Mouse (Mus musculus) thymus, adult 2 months (tissue): ENCODE measurements around the gene Ugt1a6b. TPM values are rescaled to one million over a fixed set of nuclear protein-coding genes. Genes with fewer than 3 reads are reported as not detected.

ENCODE experiments used
- DNase-seq: peaks from one replicate; pipeline ENCODE4 v3.0.0; 2021
- H3K27ac ChIP-seq: fragments of 200-500 bp; 2 replicates; pipeline ENCODE4 v1.5.1; 2012; ENCODE audit warnings: low read length, control low read depth; ENCODE audit not compliant: control insufficient read depth, insufficient read depth
- H3K27me3 ChIP-seq: fragments of 200-500 bp; 2 replicates; pipeline ENCODE4 v1.6.1; 2012; ENCODE audit warnings: mild to moderate bottlenecking, low read length, moderate library complexity, mixed read lengths; ENCODE audit not compliant: control insufficient read depth, insufficient read depth
- H3K36me3 ChIP-seq: fragments of 200-500 bp; 2 replicates; pipeline ENCODE4 v1.6.1; 2012; ENCODE audit warnings: mild to moderate bottlenecking, low read length, moderate library complexity; ENCODE audit not compliant: control insufficient read depth, insufficient read depth
- H3K4me1 ChIP-seq: fragments of 200-500 bp; replicated peaks from 2 replicates; pipeline ENCODE4 v1.6.1; 2012; ENCODE audit warnings: low read length; ENCODE audit not compliant: control insufficient read depth, insufficient read depth
- H3K4me3 ChIP-seq: fragments of 200-500 bp; 2 replicates; pipeline ENCODE4 v1.5.1; 2012; ENCODE audit warnings: mild to moderate bottlenecking, low read length, control low read depth, moderate library complexity; ENCODE audit not compliant: control insufficient read depth, insufficient read depth
- CTCF ChIP-seq: fragments of 200-500 bp; IDR thresholded peaks from 2 replicates; pipeline ENCODE4 v1.5.1; 2012; ENCODE audit warnings: mild to moderate bottlenecking, control low read depth, low read length, moderate library complexity, borderline replicate concordance; ENCODE audit not compliant: control insufficient read depth, poor library complexity, insufficient read depth; ENCODE audit errors: extremely low read depth
- POLR2A ChIP-seq: fragments of 200-500 bp; IDR thresholded peaks from 2 replicates; pipeline ENCODE4 v1.6.1; 2012; ENCODE audit warnings: mild to moderate bottlenecking, low read length, control low read depth, moderate library complexity; ENCODE audit not compliant: control insufficient read depth, poor library complexity, insufficient read depth; ENCODE audit errors: extremely low read depth
- WGBS: fragments of 180-500 bp; shearing (Covaris S2); methylation state at CpG from one replicate; pipeline ENCODE4 v1.1.7; 2018; 5-methylcytosine and 5-hydroxymethylcytosine counted together
- polyA plus RNA-seq: library from polyadenylated mRNA; depleted of rRNA; stranded (reverse); fragments of >200 nt; gene quantifications from 2 replicates; pipeline ENCODE4 v1.2.3, GENCODE M21; 2012

The Ugt1a6b gene
- polyA plus RNA-seq, 1 experiment: 1.3 TPM

DNA sequence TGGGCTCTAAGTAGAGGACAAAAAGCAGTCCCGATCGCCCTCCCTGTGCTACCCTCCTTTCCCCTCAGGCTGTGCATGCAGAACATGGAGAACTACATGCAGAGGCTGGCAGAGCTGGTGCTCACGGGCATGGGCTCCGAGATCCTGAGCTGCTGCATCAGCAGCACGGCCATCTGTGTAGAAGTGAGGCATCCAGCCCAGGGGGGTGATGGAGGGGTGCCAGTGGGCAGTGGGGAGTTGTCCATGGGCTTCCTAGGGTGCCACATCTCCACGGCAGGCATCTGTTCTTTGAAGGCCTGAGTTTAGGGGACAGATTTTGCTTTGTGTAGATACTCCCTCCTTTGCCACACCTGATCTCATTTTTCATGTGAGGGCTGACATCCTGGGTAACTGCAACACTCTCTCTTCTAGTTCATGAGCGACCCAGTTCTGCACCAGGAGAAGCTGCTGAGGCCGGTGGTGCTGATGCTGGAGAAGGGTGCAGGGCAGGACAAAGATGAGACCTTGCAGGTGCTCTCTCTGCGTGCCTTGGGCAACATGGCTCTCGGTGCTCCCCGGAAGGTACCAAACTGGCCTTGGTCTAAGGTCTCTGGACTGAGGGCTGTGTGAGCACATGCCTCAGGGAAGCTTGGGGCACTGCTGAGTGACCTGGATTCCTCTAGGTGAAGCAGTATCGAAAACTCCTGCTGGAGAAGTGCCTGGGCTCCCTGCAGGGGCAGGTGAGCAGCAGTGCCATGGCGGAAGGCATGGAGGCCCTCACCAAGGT, 153.1 kb downstream of the Ugt1a6b start:
- H3K27ac ChIP-seq: no peak overlapping the region

DNA sequence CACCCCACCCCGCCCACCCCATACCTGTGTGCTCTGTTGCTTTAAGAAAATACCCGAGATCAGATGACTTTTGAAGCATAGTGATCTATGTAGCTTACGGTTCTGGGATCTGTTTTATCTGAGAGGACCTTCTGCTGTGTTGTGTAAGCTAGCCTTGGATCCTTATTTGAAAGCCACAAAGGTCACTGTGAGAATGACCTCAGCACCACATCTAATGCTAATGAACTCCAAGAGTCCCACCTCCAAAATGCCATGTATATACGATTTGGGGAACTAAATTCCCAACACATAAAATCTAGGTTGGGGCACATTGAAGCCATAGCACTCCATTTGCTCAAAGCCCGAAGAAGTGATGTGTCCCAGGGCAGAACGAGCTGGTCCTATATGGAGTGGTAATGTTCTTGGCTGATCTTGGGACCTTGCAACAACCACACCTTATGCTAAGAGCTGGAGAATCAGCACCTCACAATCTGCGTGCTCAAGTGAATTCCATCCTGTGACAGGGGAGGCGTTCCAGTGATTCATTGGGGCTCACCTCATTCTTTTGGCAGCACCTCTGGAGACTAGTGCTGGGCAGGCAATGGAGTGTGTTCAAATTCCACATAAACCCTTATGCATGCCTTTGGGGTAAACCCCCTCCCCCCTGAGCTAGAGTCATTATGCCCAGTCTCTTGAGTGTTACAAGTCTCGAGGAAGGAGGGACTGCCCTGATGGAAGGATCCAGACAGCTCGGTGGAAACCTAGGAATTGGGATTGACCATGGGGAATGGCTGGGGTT, 154.0 kb downstream of the Ugt1a6b start:
- Histone ChIP-seq H3K27me3 (no peaks in the 10 kb centered on the region), H3K27ac (no peak overlapping the region), H3K36me3 (peaks cover 12% of the 10 kb centered on the region), H3K4me1 (peaks cover 21% of the 10 kb centered on the region), H3K4me3 (no peak overlapping the region)
- 85% methylated on average over 10 of the region's 10 CpGs for WGBS
- TF ChIP-seq CTCF (no peak), POLR2A (no peak)
- DNase-seq: no peak

More for the DNA sequence above, 153.1 kb downstream of the Ugt1a6b start:
- Histone ChIP-seq H3K4me3 (no peak overlapping the region), H3K36me3 (peaks cover 7% of the 10 kb centered on the region; the same call in 1 of the 2 replicates), H3K4me1 (peaks cover 18% of the 10 kb centered on the region), H3K27me3 (no peaks in the 10 kb centered on the region)
- 85% methylated on average over 13 of the region's 13 CpGs for WGBS
- TF ChIP-seq CTCF (no peak), POLR2A (no peak)
- DNase-seq: no peak

DNA sequence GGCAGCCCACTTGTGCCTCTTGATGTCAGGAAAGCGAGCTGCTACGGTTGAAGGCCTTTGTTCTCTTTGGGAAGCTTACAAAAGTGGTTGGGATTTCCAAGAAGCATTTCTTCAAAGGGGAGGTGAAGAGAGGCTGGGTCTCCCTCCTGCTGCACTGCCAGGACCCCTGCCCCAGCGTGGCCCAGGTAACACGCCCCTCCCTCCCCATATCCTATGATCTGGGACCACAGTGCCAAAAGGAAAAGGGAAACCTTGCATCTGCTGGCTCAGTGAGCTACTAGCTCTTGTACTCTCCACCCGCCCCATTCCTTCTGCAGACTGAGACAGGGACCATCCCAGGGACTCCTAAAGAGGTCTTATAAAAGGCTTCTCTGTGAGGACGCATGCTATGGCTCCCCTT, 154.6 kb downstream of the Ugt1a6b start:
- no peak overlapping the region for H3K4me3 ChIP-seq
- no peak overlapping the region for H3K27ac ChIP-seq
- no peak for DNase-seq
- H3K36me3 ChIP-seq: peaks cover 18% of the 10 kb centered on the region
- peaks cover 21% of the 10 kb centered on the region for H3K4me1 ChIP-seq
- WGBS: 82% methylated on average over 6 of the region's 6 CpGs
- no peaks in the 10 kb centered on the region for H3K27me3 ChIP-seq
- no peak for TF ChIP-seq POLR2A
- TF ChIP-seq CTCF: no peak

DNA sequence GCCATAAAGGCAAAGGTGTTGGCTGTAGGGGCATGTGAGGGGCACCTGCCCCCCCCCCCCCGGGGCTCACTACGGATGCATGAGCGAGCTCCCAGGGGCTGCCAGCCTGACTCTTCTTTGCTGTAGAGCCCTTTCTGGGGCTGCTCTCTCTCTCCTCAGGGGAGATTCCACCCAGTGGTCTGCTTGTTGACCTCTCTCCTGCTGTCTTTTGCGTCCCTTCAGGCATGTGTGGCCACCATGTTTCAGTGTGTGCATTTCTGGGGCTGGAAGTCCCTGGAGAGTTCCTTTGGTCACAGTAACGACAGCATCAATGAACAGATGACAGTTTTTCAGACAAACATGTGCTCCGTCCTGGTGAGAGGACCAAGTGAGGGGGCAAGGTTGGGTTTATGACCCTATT, 155.3 kb downstream of the Ugt1a6b start:
- whole genome bisulfite sequencing: 71% methylated on average over 6 of the region's 6 CpGs
- peaks cover 21% of the 10 kb centered on the region for H3K4me1 ChIP-seq
- no peak for TF ChIP-seq POLR2A
- no peak for TF ChIP-seq CTCF

DNA sequence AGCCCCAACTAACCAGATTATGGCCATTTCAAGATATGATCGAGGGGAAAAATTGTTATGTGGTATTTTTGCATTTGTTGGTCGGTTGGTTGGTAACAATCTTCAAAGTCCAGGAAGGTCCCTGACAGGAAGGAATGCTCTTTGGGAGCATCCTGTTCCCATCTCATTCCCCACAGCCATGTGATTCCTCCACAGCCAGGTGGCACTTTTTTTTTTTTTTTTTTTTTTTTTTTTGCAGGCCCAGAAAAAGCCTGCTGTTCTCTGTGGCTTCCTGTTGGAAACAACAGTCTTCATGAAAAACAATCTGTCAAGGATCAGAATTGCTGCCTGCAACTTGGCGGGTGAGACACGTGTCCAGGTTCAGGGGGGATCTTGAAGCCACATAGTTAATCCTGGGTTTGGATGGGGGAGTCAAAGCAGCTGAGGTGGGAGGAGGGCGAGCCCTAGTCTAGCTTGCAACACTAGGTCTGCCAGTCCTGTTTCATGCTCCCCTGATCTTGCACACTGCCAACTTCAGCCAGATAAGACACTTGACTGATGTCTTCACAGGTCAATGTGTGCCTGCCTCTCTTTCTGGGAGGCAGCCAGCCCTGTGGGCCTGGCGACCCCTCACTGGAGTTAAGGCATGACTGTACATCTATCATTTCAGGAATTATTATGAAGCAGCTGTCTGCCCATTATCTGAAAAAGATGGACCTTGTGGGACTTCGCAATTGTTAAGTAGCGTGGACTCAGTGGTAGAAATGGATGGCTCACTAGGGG, 156.0 kb downstream of the Ugt1a6b start:
- DNase-seq: no peak
- H3K4me1 ChIP-seq: peaks cover 21% of the 10 kb centered on the region
- no peak overlapping the region for H3K4me3 ChIP-seq
- TF ChIP-seq CTCF: no peak
- no peak for TF ChIP-seq POLR2A
- H3K27ac ChIP-seq: no peak overlapping the region
- 40% methylated on average over 8 of the region's 8 CpGs for WGBS
- H3K36me3 ChIP-seq: peaks cover 32% of the 10 kb centered on the region
- H3K27me3 ChIP-seq: no peaks in the 10 kb centered on the region

More for the DNA sequence above, 155.3 kb downstream of the Ugt1a6b start:
- Histone ChIP-seq H3K27me3 (no peaks in the 10 kb centered on the region), H3K27ac (no peak overlapping the region), H3K36me3 (peaks cover 25% of the 10 kb centered on the region), H3K4me3 (no peak overlapping the region)
- no peak for DNase-seq

DNA sequence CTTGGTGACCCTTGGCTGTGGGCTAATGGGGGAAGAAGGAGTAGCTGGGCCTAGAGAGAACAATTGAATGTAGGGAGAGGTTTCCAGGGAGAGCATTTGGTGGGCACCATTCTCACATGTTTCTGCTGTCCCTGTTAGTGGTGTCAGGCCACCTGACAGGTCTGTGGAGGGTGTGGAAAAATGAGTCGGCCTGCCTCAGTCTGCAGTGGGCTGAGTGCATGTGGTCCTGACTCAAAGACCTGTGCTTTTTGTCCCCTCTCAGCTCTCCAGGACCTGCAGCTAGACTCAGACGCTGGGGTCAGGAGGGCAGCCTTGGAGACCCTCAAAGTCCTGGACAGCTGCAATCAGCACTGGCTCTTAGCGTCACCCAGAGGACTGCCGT, 156.6 kb downstream of the Ugt1a6b start:
- 84% methylated on average over 4 of the region's 4 CpGs for whole genome bisulfite sequencing
- H3K4me3 ChIP-seq: no peak overlapping the region
- TF ChIP-seq POLR2A (no peak), CTCF (no peak)
- peaks cover 38% of the 10 kb centered on the region for H3K36me3 ChIP-seq
- DNase-seq: no peak
- H3K4me1 ChIP-seq: peaks cover 21% of the 10 kb centered on the region
- no peak overlapping the region for H3K27ac ChIP-seq
- no peaks in the 10 kb centered on the region for H3K27me3 ChIP-seq

DNA sequence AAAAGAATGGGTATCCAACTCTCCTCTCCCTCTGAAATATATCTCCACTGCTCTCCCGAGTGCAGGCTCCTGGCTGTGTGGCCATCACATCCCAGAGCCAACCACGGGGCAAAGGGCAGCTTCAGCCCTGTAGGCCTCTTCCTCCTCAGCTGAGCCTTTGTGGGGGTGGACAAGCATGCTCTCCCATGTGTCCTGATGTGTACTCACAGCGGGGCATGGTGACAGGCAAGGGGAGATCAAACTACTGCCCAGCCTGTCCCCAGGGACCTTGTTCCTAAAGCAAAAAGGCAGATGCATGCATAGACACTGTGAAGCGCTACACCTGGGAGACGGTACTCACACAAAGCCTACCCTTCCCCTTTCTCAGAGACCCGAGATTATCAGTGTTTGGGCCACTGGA, 157.1 kb downstream of the Ugt1a6b start:
- TF ChIP-seq CTCF (no peak), POLR2A (no peak)
- no peaks in the 10 kb centered on the region for H3K27me3 ChIP-seq
- H3K27ac ChIP-seq: no peak overlapping the region
- H3K4me1 ChIP-seq: peaks cover 21% of the 10 kb centered on the region
- H3K36me3 ChIP-seq: peaks cover 43% of the 10 kb centered on the region
- 89% methylated on average over 6 of the region's 6 CpGs for WGBS
- H3K4me3 ChIP-seq: no peak overlapping the region
- no peak for DNase-seq
